Mouse (Mus musculus) liver, postnatal 0 days (tissue): Measurements from ENCODE around the gene Gm28551. TPM values are rescaled to one million over a fixed set of nuclear protein-coding genes. Genes with fewer than 3 reads are reported as not detected.
A peak's percentile ranks its signal among the peaks of the same experiment; 100 is the strongest.

Source experiments
- ATAC-seq: fragments of 200-750 bp; cut with Nextera tagmentation; 2 replicates; pipeline ENCODE4 v1.8.0; 2017; ENCODE audit warnings: mild to moderate bottlenecking, moderate library complexity
- DNase-seq: peaks from one replicate; pipeline ENCODE4 v3.0.0-alpha.2; 2016
- H3K27ac ChIP-seq: fragments of 300-500 bp; sonication (generic); 2 replicates; pipeline ENCODE4 v1.5.1; 2014; ENCODE audit warnings: antibody characterized with exemption, moderate library complexity, mild to moderate bottlenecking, low read depth
- H3K27me3 ChIP-seq: fragments of 300-500 bp; sonication (generic); 2 replicates; pipeline ENCODE4 v1.6.1; 2014; ENCODE audit warnings: low read length, control low read depth, mixed read lengths; ENCODE audit not compliant: insufficient read depth
- H3K36me3 ChIP-seq: fragments of 300-500 bp; sonication (generic); replicated peaks from 2 replicates; pipeline ENCODE4 v1.6.1; 2014; ENCODE audit warnings: mild to moderate bottlenecking, control low read depth, low read length, moderate library complexity, mixed read lengths; ENCODE audit not compliant: insufficient read depth
- H3K4me1 ChIP-seq: fragments of 300-500 bp; sonication (generic); 2 replicates; pipeline ENCODE4 v1.6.1; 2014; ENCODE audit warnings: antibody characterized with exemption, mild to moderate bottlenecking, control low read depth; ENCODE audit not compliant: insufficient read depth
- H3K4me2 ChIP-seq: fragments of 300-500 bp; sonication (generic); 2 replicates; pipeline ENCODE4 v1.6.1; 2014; ENCODE audit warnings: low read depth, mild to moderate bottlenecking, low read length, moderate library complexity, mixed read lengths
- H3K4me3 ChIP-seq: fragments of 300-500 bp; sonication (generic); 2 replicates; pipeline ENCODE4 v1.5.1; 2014; ENCODE audit warnings: low read depth, low read length
- H3K9ac ChIP-seq: fragments of 300-500 bp; sonication (generic); replicated peaks from 2 replicates; pipeline ENCODE4 v1.6.1; 2014; ENCODE audit warnings: mild to moderate bottlenecking, moderate library complexity
- H3K9me3 ChIP-seq: fragments of 300-500 bp; sonication (generic); 2 replicates; pipeline ENCODE4 v1.6.1; 2016; ENCODE audit warnings: mild to moderate bottlenecking, control low read depth, low read length, mixed read lengths
- CTCF ChIP-seq: sonication (generic); IDR thresholded peaks from 2 replicates; pipeline ENCODE4 v1.5.1; 2016; ENCODE audit warnings: antibody characterized with exemption, low read depth
- EP300 ChIP-seq: IDR thresholded peaks from 2 replicates; pipeline ENCODE4 v1.6.1; 2016; ENCODE audit warnings: antibody characterized with exemption, low read depth, mild to moderate bottlenecking
- WGBS: fragments of 180-500 bp; shearing (Covaris S2); extraction: QIAGEN DNeasy Blood & Tissue Kit; methylation state at CpG from one replicate; pipeline ENCODE4 v1.1.7; 2014; ENCODE audit not compliant: insufficient replicate concordance; 5-methylcytosine and 5-hydroxymethylcytosine counted together
- polyA plus RNA-seq: library from polyadenylated mRNA; unstranded; fragments of >200 nt; fragmentation: Nextera tagmentation; extraction: Ambion mirVana; gene quantifications from 2 replicates; pipeline ENCODE4 v1.2.1, GENCODE M21; 2015

Gene Gm28551
- polyA plus RNA-seq, 1 experiment from 2014 or later, result 0.11 TPM

DNA sequence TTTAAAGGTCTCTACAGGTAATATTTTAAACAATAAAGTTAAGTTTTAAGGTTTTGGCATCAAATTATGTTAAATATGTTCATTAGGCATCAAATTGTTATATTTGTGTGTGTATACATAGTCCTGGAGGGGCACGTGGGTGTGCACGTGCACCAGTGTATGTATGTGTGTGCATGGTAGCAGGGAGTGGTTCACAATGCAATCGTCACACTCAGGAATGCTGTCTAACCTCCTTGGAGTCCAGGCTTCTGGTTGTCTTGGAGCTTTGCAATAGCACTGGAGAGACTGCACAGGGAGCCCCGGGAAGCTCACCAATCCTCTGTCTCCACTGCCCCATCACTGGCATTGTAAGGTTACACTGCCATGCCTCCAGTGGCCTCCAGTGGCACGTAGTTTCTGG lies 29.2 kb downstream of the Gm28551 start:
- Histone ChIP-seq H3K36me3 (peaks cover 9% of the 10 kb centered on the region), H3K4me2 (no peak overlapping the region), H3K9ac (no peak overlapping the region), H3K9me3 (no peaks in the 10 kb centered on the region), H3K27ac (no peak overlapping the region), H3K27me3 (no peaks in the 10 kb centered on the region), H3K4me1 (no peaks in the 10 kb centered on the region), H3K4me3 (no peak overlapping the region)
- TF ChIP-seq CTCF (no peak), EP300 (no peak)
- ATAC-seq (no peak), DNase-seq (no peak)
- whole genome bisulfite sequencing, result 90% methylated on average over 5 of the region's 5 CpGs

DNA sequence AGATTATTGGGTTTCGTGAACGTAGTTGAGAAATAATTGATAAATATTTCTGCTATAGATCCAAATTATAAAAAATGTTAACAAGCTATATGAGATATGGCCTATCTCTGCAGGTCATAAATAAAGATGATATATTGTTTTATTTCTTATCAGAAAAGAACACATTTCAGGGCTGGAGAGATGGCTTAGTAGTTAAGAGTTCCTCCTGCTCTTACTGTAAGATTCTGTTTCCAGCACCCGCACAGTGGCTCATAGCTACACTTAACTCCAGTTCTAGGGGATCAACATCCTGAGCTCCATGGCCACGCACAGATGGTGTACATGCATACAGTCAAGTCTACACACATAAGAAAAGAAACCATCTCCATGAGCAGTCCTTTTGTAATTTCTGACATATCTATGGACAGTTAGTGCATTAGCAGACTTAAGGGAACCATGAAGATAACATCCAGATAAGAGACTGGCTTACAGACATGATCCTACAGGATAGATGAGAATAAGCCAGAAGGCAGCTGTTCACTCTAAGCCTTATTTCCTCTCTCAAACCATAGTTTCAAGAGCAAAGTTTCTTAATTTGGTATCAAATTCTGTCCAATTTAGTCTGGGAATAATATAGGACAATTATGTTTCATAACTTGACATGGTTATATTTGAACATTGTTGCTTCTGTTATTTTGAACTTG lies 30.7 kb downstream of the Gm28551 start:
- H3K9me3 ChIP-seq, result no peaks in the 10 kb centered on the region
- peaks cover 16% of the 10 kb centered on the region for H3K36me3 ChIP-seq
- H3K4me2 ChIP-seq, result no peak overlapping the region
- no peaks in the 10 kb centered on the region for H3K27me3 ChIP-seq
- no peak overlapping the region for H3K9ac ChIP-seq
- DNase-seq (no peak), ATAC-seq (no peak)
- H3K27ac ChIP-seq, result no peak overlapping the region
- no peak overlapping the region for H3K4me3 ChIP-seq
- TF ChIP-seq EP300 (no peak), CTCF (no peak)
- no peaks in the 10 kb centered on the region for H3K4me1 ChIP-seq
- 75% methylated on average over 4 of the region's 4 CpGs for WGBS

GRCm38 (mm10) chr1:53312989-53313967 lies 39.2 kb downstream of the Gm28551 start, which contains the start of gene Osgepl1:
Gene Osgepl1 (plus strand): TSS chr1:53313624.
- H3K4me1 ChIP-seq, result no peaks in the 10 kb centered on the region
- no peaks in the 10 kb centered on the region for H3K27me3 ChIP-seq
- H3K9me3 ChIP-seq, result no peaks in the 10 kb centered on the region
- peak; percentile 97 for ATAC-seq
- peak within 1 kb of the TSS; percentile 73 for H3K27ac ChIP-seq
- DNase-seq, result peak; percentile 88
- peak within 1 kb of the TSS; percentile 68 for H3K4me3 ChIP-seq
- H3K4me2 ChIP-seq, result peak within 1 kb of the TSS; percentile 68
- peaks cover 7% of the 10 kb centered on the region; the same call in 1 of the 2 replicates for H3K36me3 ChIP-seq
- peak within 1 kb of the TSS; percentile 77 for H3K9ac ChIP-seq
- 2% methylated on average over 27 of the region's 27 CpGs for WGBS
- TF ChIP-seq CTCF, result peak; percentile 46
- TF ChIP-seq EP300, result no peak; the same call in 1 of the 2 replicates

- Histone ChIP-seq H3K4me1 (peaks cover 5% of the 10 kb centered on the region), H3K9me3 (no peaks in the 10 kb centered on the region), H3K36me3 (peaks cover 20% of the 10 kb centered on the region), H3K9ac (no peak overlapping the region), H3K27me3 (no peaks in the 10 kb centered on the region), H3K27ac (no peak overlapping the region), H3K4me2 (no peak overlapping the region), H3K4me3 (no peak overlapping the region)
- WGBS, result 70% methylated on average over 4 of the region's 4 CpGs
- TF ChIP-seq EP300, result no peak
- TF ChIP-seq CTCF, result no peak
- DNase-seq (no peak), ATAC-seq (no peak)
Measured at GRCm38 (mm10) chr1:53300506-53300905, 52.0 kb downstream of the Gm28551 start.

- WGBS, result under 1% methylated on average over 66 of the region's 66 CpGs
- peak; percentile 95 for DNase-seq
Measured at GRCm38 (mm10) chr1:53296581-53297383, 55.7 kb downstream of the Gm28551 start, which contains the start of the genes Pms1, Ormdl1 and Gm28778. Gene Pms1 (minus strand): TSS chr1:53297018. Gene Ormdl1 (plus strand): TSS chr1:53297095. Gene Gm28778 (plus strand): TSS chr1:53297111.

More at GRCm38 (mm10) chr1:53296581-53297383, 55.7 kb downstream of the Gm28551 start, which contains the start of the genes Pms1, Ormdl1 and Gm28778:
- H3K27me3 ChIP-seq, result no peaks in the 10 kb centered on the region
- no peaks in the 10 kb centered on the region for H3K9me3 ChIP-seq
- peak within 1 kb of the TSS; percentile 82 for H3K27ac ChIP-seq
- H3K36me3 ChIP-seq, result peaks cover 8% of the 10 kb centered on the region; the same call in 1 of the 2 replicates
- H3K4me3 ChIP-seq, result peak within 1 kb of the TSS; percentile 71
- H3K4me1 ChIP-seq, result peaks cover 5% of the 10 kb centered on the region
- no peak for TF ChIP-seq EP300
- peak; percentile 28 for TF ChIP-seq CTCF
- peak within 1 kb of the TSS; percentile 83 for H3K4me2 ChIP-seq
- peak; percentile 100 for ATAC-seq
- peak within 1 kb of the TSS; percentile 81 for H3K9ac ChIP-seq
